Mouse (Mus musculus): ENCODE results near the gene Grem1. TPM values are rescaled to one million over a fixed set of nuclear protein-coding genes. Genes with fewer than 3 reads are reported as not detected.
A peak's percentile ranks its signal among the peaks of the same experiment; 100 is the strongest.

Grem1 gene
- total and polyA plus RNA-seq, 3 experiments, result not detected

GRCm38 (mm10) chr2:113807640-113808039 lies 49.2 kb upstream of the Grem1 start (continued):
- TF ChIP-seq CHD1 (IDR thresholded peaks at IDR 0.05; ENCODE audit: low read depth, low read length), result no peak
- no peak for TF ChIP-seq NRF1 (IDR thresholded peaks at IDR 0.05; ENCODE audit: low read depth, low read length)
- 0 out of 2 replicates have a peak, but pooled peaks have one; percentile 29 for TF ChIP-seq ZNF384 (IDR thresholded peaks at IDR 0.05; ENCODE audit: low read depth, low read length)

- Histone ChIP-seq H3K79me2 (replicated peaks; ENCODE audit: control insufficient read depth, extremely low read depth, insufficient read depth, poor library complexity, severe bottlenecking) (no peaks in the 10 kb centered on the region), H3K9me3 (replicated peaks; ENCODE audit: low read length) (no peaks in the 10 kb centered on the region), H3K27ac (ENCODE audit: insufficient read depth, low read depth) (no peak overlapping the region), H3K4me3 (replicated peaks in 1 of 3; ENCODE audit: low read depth in 2 of 3, low read length in 2 of 3, poor library complexity in 1 of 3) (no peak overlapping the region), H3K4me2 (ENCODE audit: insufficient read depth, low read depth, poor library complexity, severe bottlenecking) (no peak overlapping the region), H3K4me1 (ENCODE audit: control insufficient read depth in 1 of 2, insufficient read depth in 2 of 2) (no peaks in the 10 kb centered on the region), H3K9ac (ENCODE audit: insufficient read depth, low read depth) (no peak overlapping the region), H3K36me3 (replicated peaks in 1 of 2; ENCODE audit: control insufficient read depth in 1 of 2, insufficient read depth in 1 of 2, low read length in 1 of 2) (no peaks in the 10 kb centered on the region), H3K27me3 (replicated peaks) (no peaks in the 10 kb centered on the region)
- DNase-seq (ENCODE audit: extremely low read depth), result no peak
- dilution Hi-C loops (cut with MboI; ENCODE audit: extremely low pct_ligation_motif_present, extremely low pct_unique_long_range_greater_than_20kb, low sequenced_read_pairs), result no loop called here
- TF ChIP-seq SMC3 (IDR thresholded peaks at IDR 0.05; ENCODE audit: low read depth, low read length) (no peak), ZC3H11A (IDR thresholded peaks at IDR 0.05; ENCODE audit: low read depth, low read length) (no peak), MYC (IDR thresholded peaks at IDR 0.05; ENCODE audit: low read depth, low read length) (no peak)
- in situ Hi-C loops (cut with MboI; ENCODE audit: low pct_ligation_motif_present, low pct_unique_long_range_greater_than_20kb, low sequenced_read_pairs), result loop anchor here (25.0 kb wide), 1 partner anchor 320 kb away; no protein-coding TSS in a partner anchor
Observed at GRCm38 (mm10) chr2:113806851-113807577, 48.6 kb upstream of the Grem1 start.

GRCm38 (mm10) chr2:113805765-113806164 lies 47.3 kb upstream of the Grem1 start:
- in situ Hi-C loops (cut with MboI; ENCODE audit: low pct_ligation_motif_present, low pct_unique_long_range_greater_than_20kb, low sequenced_read_pairs), result loop anchor here (25.0 kb wide), 1 partner anchor 318 kb away; no protein-coding TSS in a partner anchor
- Histone ChIP-seq H3K4me3 (replicated peaks in 1 of 3; ENCODE audit: low read depth in 2 of 3, low read length in 2 of 3, poor library complexity in 1 of 3) (no peak overlapping the region), H3K27ac (ENCODE audit: insufficient read depth, low read depth) (no peak overlapping the region), H3K9me3 (replicated peaks; ENCODE audit: low read length) (no peaks in the 10 kb centered on the region), H3K27me3 (replicated peaks) (no peaks in the 10 kb centered on the region), H3K79me2 (replicated peaks; ENCODE audit: control insufficient read depth, extremely low read depth, insufficient read depth, poor library complexity, severe bottlenecking) (no peaks in the 10 kb centered on the region), H3K36me3 (replicated peaks in 1 of 2; ENCODE audit: control insufficient read depth in 1 of 2, insufficient read depth in 1 of 2, low read length in 1 of 2) (no peaks in the 10 kb centered on the region), H3K9ac (ENCODE audit: insufficient read depth, low read depth) (no peak overlapping the region), H3K4me1 (ENCODE audit: control insufficient read depth in 1 of 2, insufficient read depth in 2 of 2) (no peaks in the 10 kb centered on the region), H3K4me2 (ENCODE audit: insufficient read depth, low read depth, poor library complexity, severe bottlenecking) (no peak overlapping the region)
- dilution Hi-C loops (cut with MboI; ENCODE audit: extremely low pct_ligation_motif_present, extremely low pct_unique_long_range_greater_than_20kb, low sequenced_read_pairs), result no loop called here
- no peak for DNase-seq (ENCODE audit: extremely low read depth)
- TF ChIP-seq POLR2A (IDR thresholded peaks at IDR 0.05; ENCODE audit: low read depth, low read length), result no peak
- no peak for TF ChIP-seq BHLHE40 (IDR thresholded peaks at IDR 0.05; ENCODE audit: low read depth, low read length)
- no peak for TF ChIP-seq IRF4 (IDR thresholded peaks at IDR 0.05; ENCODE audit: low read depth, low read length)
- no peak for TF ChIP-seq ZNF384 (IDR thresholded peaks at IDR 0.05; ENCODE audit: low read depth, low read length)
- TF ChIP-seq JUN (IDR thresholded peaks at IDR 0.05; ENCODE audit: insufficient read depth, low read depth, low read length), result no peak
- TF ChIP-seq USF1 (IDR thresholded peaks at IDR 0.05; ENCODE audit: low read depth, low read length), result no peak
- TF ChIP-seq MYC (IDR thresholded peaks at IDR 0.05; ENCODE audit: low read depth, low read length), result no peak
- no peak for TF ChIP-seq KAT2A (IDR thresholded peaks at IDR 0.05; ENCODE audit: insufficient replicate concordance, low read length)
- TF ChIP-seq RAD21 (IDR thresholded peaks at IDR 0.05; ENCODE audit: low read depth, low read length), result no peak
- TF ChIP-seq SIN3A (IDR thresholded peaks at IDR 0.05; ENCODE audit: low read length), result no peak
- TF ChIP-seq POLR2AphosphoS2 (IDR thresholded peaks at IDR 0.05; ENCODE audit: low read depth, low read length), result no peak
- no peak for TF ChIP-seq ZMIZ1 (IDR thresholded peaks at IDR 0.05; ENCODE audit: low read depth, low read length)
- no peak for TF ChIP-seq CTCF (conservative IDR thresholded peaks at IDR 0.05 in 1 of 2, IDR thresholded peaks at IDR 0.05 in 1 of 2; ENCODE audit: low read depth in 2 of 2, low read length in 2 of 2)
- TF ChIP-seq CHD2 (IDR thresholded peaks at IDR 0.05; ENCODE audit: low read length), result no peak
- no peak for TF ChIP-seq CHD1 (IDR thresholded peaks at IDR 0.05; ENCODE audit: low read depth, low read length)
- no peak for TF ChIP-seq NRF1 (IDR thresholded peaks at IDR 0.05; ENCODE audit: low read depth, low read length)
